8 mouse cellular contexts compared by ENCODE assay signal in genomic region chr3:69004055-69004436, GRCm38 (mm10). TPM values are rescaled to one million over a fixed set of nuclear protein-coding genes. Genes with fewer than 3 reads are reported as not detected.
DNase-seq lines count a peak whose midpoint lies in the region; ATAC-seq and TF ChIP-seq lines count a peak whose summit lies in the region.

No protein-coding gene starts in this region.

- DNase-seq in lung, adult 2 months, result no peak
- DNase-seq in lung, postnatal 25 days (ENCODE audit: low spot score), result no peak
- peak; percentile 3 for DNase-seq in embryonic facial prominence, embryonic 14.5 days (ENCODE audit: low spot score)
- DNase-seq in ovary, postnatal 36 days (ENCODE audit: low spot score), result no peak
- no peak for DNase-seq in spleen, postnatal 36 days (ENCODE audit: low spot score in 2 of 2)
- DNase-seq in ovary, adult 18-20 months (ENCODE audit: low spot score), result no peak

- H3K9me3 ChIP-seq in embryonic facial prominence, embryonic 14.5 days (ENCODE audit: control insufficient read depth, low read length), result no peaks in the 10 kb centered on the region
- 0 out of 2 replicates have a peak, but pooled peaks cover 2% of the 10 kb centered on the region for H3K9me3 ChIP-seq in intestine, embryonic 16.5 days (ENCODE audit: control insufficient read depth, low read length)
- no peaks in the 10 kb centered on the region for H3K9me3 ChIP-seq in neural tube, embryonic 12.5 days

- H3K9ac ChIP-seq in embryonic facial prominence, embryonic 14.5 days (ENCODE audit: low read depth, low read length), result peak overlapping the region; percentile 82
- peak overlapping the region; percentile 71 for H3K9ac ChIP-seq in intestine, embryonic 16.5 days (ENCODE audit: low read depth, low read length)
- H3K9ac ChIP-seq in neural tube, embryonic 12.5 days, result peak overlapping the region; percentile 53

- H3K27me3 ChIP-seq in embryonic facial prominence, embryonic 14.5 days (replicated peaks; ENCODE audit: control insufficient read depth, insufficient read depth, low read length), result no peaks in the 10 kb centered on the region
- H3K27me3 ChIP-seq in intestine, embryonic 16.5 days (replicated peaks; ENCODE audit: control insufficient read depth, insufficient read depth, low read length), result no peaks in the 10 kb centered on the region
- no peaks in the 10 kb centered on the region for H3K27me3 ChIP-seq in neural tube, embryonic 12.5 days (replicated peaks)

- H3K4me3 ChIP-seq in lung, adult 2 months (replicated peaks; ENCODE audit: extremely low read depth, low read depth, low read length), result peak overlapping the region; percentile 80
- H3K4me3 ChIP-seq in embryonic facial prominence, embryonic 14.5 days (ENCODE audit: low read depth, low read length), result peak overlapping the region; percentile 83
- H3K4me3 ChIP-seq in intestine, embryonic 16.5 days (ENCODE audit: low read length), result peak overlapping the region; percentile 98
- H3K4me3 ChIP-seq in neural tube, embryonic 12.5 days, result peak overlapping the region; percentile 93

- no peak for TF ChIP-seq CTCF in lung, adult 2 months (IDR thresholded peaks at IDR 0.05; ENCODE audit: insufficient read depth, low read length)

- no peak for TF ChIP-seq POLR2A in lung, adult 2 months (IDR thresholded peaks at IDR 0.05; ENCODE audit: borderline replicate concordance, extremely low read depth, low read depth, low read length)

- no peaks in the 10 kb centered on the region for H3K36me3 ChIP-seq in embryonic facial prominence, embryonic 14.5 days (ENCODE audit: control insufficient read depth, insufficient read depth, low read length)
- H3K36me3 ChIP-seq in intestine, embryonic 16.5 days (ENCODE audit: control insufficient read depth, insufficient read depth, low read length), result no peaks in the 10 kb centered on the region
- H3K36me3 ChIP-seq in neural tube, embryonic 12.5 days, result no peaks in the 10 kb centered on the region

- H3K4me2 ChIP-seq in embryonic facial prominence, embryonic 14.5 days (ENCODE audit: low read depth, low read length), result peak overlapping the region; percentile 71
- peak overlapping the region; percentile 55 for H3K4me2 ChIP-seq in intestine, embryonic 16.5 days (ENCODE audit: low read depth, low read length)
- peak overlapping the region; percentile 80 for H3K4me2 ChIP-seq in neural tube, embryonic 12.5 days (replicated peaks)

- peaks cover 2% of the 10 kb centered on the region for H3K4me1 ChIP-seq in lung, adult 2 months (ENCODE audit: control insufficient read depth, insufficient read depth, low read length)
- peaks cover 15% of the 10 kb centered on the region for H3K4me1 ChIP-seq in embryonic facial prominence, embryonic 14.5 days (ENCODE audit: control insufficient read depth, insufficient read depth, low read length)
- H3K4me1 ChIP-seq in intestine, embryonic 16.5 days (ENCODE audit: control insufficient read depth, insufficient read depth, low read length), result 0 out of 2 replicates have a peak, but pooled peaks cover 8% of the 10 kb centered on the region
- H3K4me1 ChIP-seq in neural tube, embryonic 12.5 days, result peaks cover 15% of the 10 kb centered on the region

- peak; percentile 2; the same call in 1 of the 2 replicates for ATAC-seq in embryonic facial prominence, embryonic 14.5 days (ENCODE audit: low read depth)
- ATAC-seq in intestine, embryonic 16.5 days, result no peak; the same call in 1 of the 2 replicates
- ATAC-seq in neural tube, embryonic 12.5 days (ENCODE audit: low FRiP score, low read depth), result peak; percentile 15

- under 1% methylated on average over 7 of the region's 7 CpGs for WGBS in lung, adult 2 months
- 1% methylated on average over 7 of the region's 7 CpGs for WGBS in embryonic facial prominence, embryonic 14.5 days
- under 1% methylated on average over 7 of the region's 7 CpGs for WGBS in intestine, embryonic 16.5 days
- WGBS in neural tube, embryonic 12.5 days, result under 1% methylated on average over 7 of the region's 7 CpGs

- H3K27ac ChIP-seq in embryonic facial prominence, embryonic 14.5 days (replicated peaks; ENCODE audit: low read depth, low read length), result peak overlapping the region; percentile 89
- H3K27ac ChIP-seq in intestine, embryonic 16.5 days (ENCODE audit: low read length), result 0 out of 2 replicates have a peak overlapping the region, but pooled peaks have one; percentile 18
- no peak overlapping the region for H3K27ac ChIP-seq in neural tube, embryonic 12.5 days

RNA-seq across cellular contexts. Expression of gene Ift80, which starts 0.3 kb away (rescaled TPM):
- 2.4 and 4.4 TPM in 2 replicates for polyA plus RNA-seq in lung, adult 2 months (2012; rRNA removed)
- 17.5 and 18.3 TPM in 2 replicates for polyA plus RNA-seq in embryonic facial prominence, embryonic 14.5 days (2014; fragmentation: Nextera tagmentation; extraction: Ambion mirVana)
- polyA plus RNA-seq in intestine, embryonic 16.5 days (2015; fragmentation: Nextera tagmentation; extraction: Ambion mirVana), result 7.4 and 8.6 TPM in 2 replicates
- polyA plus RNA-seq in neural tube, embryonic 12.5 days (2016; fragmentation: Nextera tagmentation; extraction: Ambion mirVana), result 12.6 and 13.5 TPM in 2 replicates

RNA-seq across cellular contexts. Expression of gene Smc4, which starts 0.5 kb away (rescaled TPM):
- 2.8 and 5.4 TPM in 2 replicates for polyA plus RNA-seq in lung, adult 2 months (2012; rRNA removed)
- 121 and 127 TPM in 2 replicates for polyA plus RNA-seq in embryonic facial prominence, embryonic 14.5 days (2014; fragmentation: Nextera tagmentation; extraction: Ambion mirVana)
- polyA plus RNA-seq in intestine, embryonic 16.5 days (2015; fragmentation: Nextera tagmentation; extraction: Ambion mirVana), result 104 and 121 TPM in 2 replicates
- 125 TPM in 2 replicates for polyA plus RNA-seq in neural tube, embryonic 12.5 days (2016; fragmentation: Nextera tagmentation; extraction: Ambion mirVana)

RNA-seq across cellular contexts. Expression of gene Trim59, which starts 40.5 kb away (rescaled TPM):
- 0.26 and 0.69 TPM in 2 replicates for polyA plus RNA-seq in lung, adult 2 months (2012; rRNA removed)
- polyA plus RNA-seq in embryonic facial prominence, embryonic 14.5 days (2014; fragmentation: Nextera tagmentation; extraction: Ambion mirVana), result 75.9 and 86.7 TPM in 2 replicates
- polyA plus RNA-seq in intestine, embryonic 16.5 days (2015; fragmentation: Nextera tagmentation; extraction: Ambion mirVana), result 55.0 and 56.6 TPM in 2 replicates
- polyA plus RNA-seq in neural tube, embryonic 12.5 days (2016; fragmentation: Nextera tagmentation; extraction: Ambion mirVana), result 112 and 114 TPM in 2 replicates

Comparison
In these comparisons a context has a peak if more than half of its experiments do, and no peak if none do; other contexts are left out.
1. RNA of gene Smc4, which starts 0.5 kb away (polyA plus RNA-seq): 125 TPM in neural tube, embryonic 12.5 days, 121 to 127 TPM in embryonic facial prominence, embryonic 14.5 days and 104 to 121 TPM in intestine, embryonic 16.5 days; 2.8 to 5.4 TPM in lung, adult 2 months; every median in the first group is over 10 times any median in the second.
2. RNA of gene Trim59, which starts 40.5 kb away (polyA plus RNA-seq): 112 to 114 TPM in neural tube, embryonic 12.5 days, 75.9 to 86.7 TPM in embryonic facial prominence, embryonic 14.5 days and 55.0 to 56.6 TPM in intestine, embryonic 16.5 days; 0.26 to 0.69 TPM in lung, adult 2 months; every median in the first group is over 10 times any median in the second.
3. Peak in every context shown above with its lines, with median percentiles within 50 percentile points of each other: H3K4me3 ChIP-seq, H3K4me2 ChIP-seq and H3K9ac ChIP-seq.